Mouse (Mus musculus) forebrain, embryonic 13.5 days (tissue): ENCODE measurements at regions not wholly inside any gene's neighbourhood (a gene's known extent, or its start where the extent isn't known, plus 50 kb on each side); places are given as distances from the start of the nearest gene placed in this dataset.
A peak's percentile ranks its signal among the peaks of the same experiment; 100 is the strongest.

ENCODE experiments used
- ATAC-seq: fragments of 200-750 bp; cut with Nextera tagmentation; 2 replicates; pipeline ENCODE4 v1.8.0; 2017
- H3K27ac ChIP-seq: fragments of 300-500 bp; sonication (generic); 2 replicates; pipeline ENCODE4 v1.5.1; 2015; ENCODE audit warnings: inconsistent platforms, mild to moderate bottlenecking, moderate library complexity
- H3K27me3 ChIP-seq: fragments of 300-500 bp; sonication (generic); 2 replicates; pipeline ENCODE4 v1.6.1; 2015; ENCODE audit warnings: mild to moderate bottlenecking, inconsistent platforms
- H3K36me3 ChIP-seq: fragments of 300-500 bp; sonication (generic); 2 replicates; pipeline ENCODE4 v1.6.1; 2015; ENCODE audit warnings: mild to moderate bottlenecking, inconsistent platforms; ENCODE audit not compliant: poor library complexity, severe bottlenecking
- H3K4me1 ChIP-seq: fragments of 300-500 bp; sonication (generic); 2 replicates; pipeline ENCODE4 v1.6.1; 2015; ENCODE audit warnings: inconsistent platforms
- H3K4me2 ChIP-seq: fragments of 300-500 bp; sonication (generic); 2 replicates; pipeline ENCODE4 v1.6.1; 2015; ENCODE audit warnings: inconsistent platforms, mild to moderate bottlenecking, moderate library complexity
- H3K4me3 ChIP-seq: fragments of 300-500 bp; sonication (generic); 2 replicates; pipeline ENCODE4 v1.5.1; 2015; ENCODE audit warnings: mild to moderate bottlenecking, inconsistent platforms
- H3K9ac ChIP-seq: fragments of 300-500 bp; sonication (generic); 2 replicates; pipeline ENCODE4 v1.6.1; 2015; ENCODE audit warnings: mild to moderate bottlenecking, inconsistent platforms
- H3K9me3 ChIP-seq: fragments of 300-500 bp; sonication (generic); replicated peaks from 2 replicates; pipeline ENCODE4 v1.6.1; 2016; ENCODE audit warnings: inconsistent platforms
- WGBS: fragments of 180-500 bp; shearing (Covaris S2); methylation state at CpG from one replicate; pipeline ENCODE4 v1.1.7; 2015; 5-methylcytosine and 5-hydroxymethylcytosine counted together

DNA sequence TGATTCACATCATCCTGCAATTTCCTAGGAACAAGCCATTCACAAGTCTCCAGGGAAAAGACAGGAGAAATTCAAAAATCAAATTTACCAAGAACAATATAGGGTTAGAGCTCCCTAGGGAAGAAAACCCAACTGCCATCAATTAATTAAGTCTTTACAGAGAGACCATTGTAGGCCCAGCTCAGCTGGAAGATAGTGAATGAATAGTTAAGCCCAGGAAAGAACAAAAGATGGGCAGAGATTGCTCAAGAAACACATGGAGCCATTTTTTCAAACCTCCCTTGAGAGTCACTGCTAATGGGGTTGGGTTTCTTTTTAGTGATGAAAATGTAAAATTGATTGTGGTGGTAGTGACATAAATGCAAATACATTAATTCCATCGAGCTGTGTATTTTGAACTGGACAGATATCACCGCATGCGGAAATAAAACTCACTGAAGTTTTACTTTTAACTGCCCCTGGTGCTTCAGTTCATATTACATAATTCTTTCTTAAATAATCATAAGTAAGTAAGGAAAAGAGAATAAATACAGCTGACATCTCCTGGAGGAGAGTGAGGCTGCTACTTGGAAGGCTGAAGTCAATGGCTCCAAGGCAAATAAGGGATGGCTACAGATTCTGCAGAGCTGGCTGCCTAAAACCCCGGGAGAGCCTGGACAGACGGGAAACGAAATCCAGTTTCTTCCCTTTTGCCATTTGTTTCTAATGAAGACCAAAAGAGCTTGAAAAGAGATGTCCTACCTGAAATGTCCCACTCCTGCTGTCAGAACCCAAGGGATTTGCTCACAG lies 106.5 kb downstream of the Fzd1 start:
- H3K4me1 ChIP-seq = peaks cover 23% of the 10 kb centered on the region
- no peak overlapping the region for H3K4me3 ChIP-seq
- no peaks in the 10 kb centered on the region for H3K9me3 ChIP-seq
- WGBS = 23% methylated on average over 6 of the region's 6 CpGs
- no peaks in the 10 kb centered on the region for H3K27me3 ChIP-seq
- no peak overlapping the region for H3K27ac ChIP-seq
- no peaks in the 10 kb centered on the region for H3K36me3 ChIP-seq
- ATAC-seq = peak; percentile 71; the same call in 1 of the 2 replicates
- H3K9ac ChIP-seq = no peak overlapping the region
- no peak overlapping the region for H3K4me2 ChIP-seq

DNA sequence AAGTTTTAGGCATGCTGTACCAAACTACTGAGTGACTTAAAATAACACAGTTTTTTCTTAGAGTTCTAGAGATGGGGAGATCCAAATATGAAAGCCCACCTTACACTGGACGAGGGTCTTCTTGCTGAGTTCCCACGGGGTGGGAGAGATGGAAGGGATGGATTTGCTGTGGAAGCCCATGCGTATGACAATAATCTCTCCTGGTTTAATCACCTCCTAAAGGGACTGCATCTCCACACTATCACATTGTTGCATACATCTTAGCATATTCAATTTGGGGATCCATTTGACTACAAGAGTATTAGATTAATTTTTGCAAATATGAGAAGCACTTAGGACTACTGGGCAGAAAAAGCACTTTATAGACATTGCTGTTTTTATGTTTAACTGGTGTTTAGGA lies 107.1 kb downstream of the Fzd1 start:
- no peak overlapping the region for H3K9ac ChIP-seq

DNA sequence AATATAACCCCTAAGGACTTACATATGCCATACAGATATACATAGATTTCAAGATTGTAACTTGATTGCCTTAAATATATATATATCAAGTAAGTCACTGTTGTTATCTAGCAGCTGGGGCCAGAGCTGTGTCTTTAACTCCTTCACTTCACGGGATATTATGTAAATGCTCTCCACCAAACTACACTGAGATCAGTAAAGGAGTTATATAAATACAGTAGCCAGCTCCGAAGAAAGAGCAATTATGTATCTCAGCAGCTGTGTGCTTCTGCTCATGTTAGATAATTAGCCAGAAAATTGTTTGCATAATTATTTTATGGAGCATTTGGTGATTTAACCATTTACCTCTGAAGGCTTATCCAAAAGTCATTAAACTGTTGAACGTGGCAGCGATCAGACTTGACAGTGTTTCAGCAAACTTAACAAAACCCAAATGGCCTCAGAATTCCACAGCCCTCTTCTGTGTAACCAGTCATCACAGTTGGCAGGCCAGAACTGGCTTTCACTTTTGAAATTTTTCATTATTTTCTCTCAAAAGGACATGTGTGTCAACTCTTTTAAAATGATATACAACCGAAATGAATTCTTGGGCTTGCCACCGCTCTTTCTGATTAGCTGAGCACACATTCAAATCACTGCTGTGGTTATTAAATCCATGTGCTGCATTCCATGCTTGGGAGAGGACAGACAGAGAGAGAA lies 107.8 kb downstream of the Fzd1 start:
- ATAC-seq = peak; percentile 65; the same call in 1 of the 2 replicates
- Histone ChIP-seq H3K36me3 (no peaks in the 10 kb centered on the region), H3K27me3 (no peaks in the 10 kb centered on the region), H3K9ac (no peak overlapping the region), H3K27ac (no peak overlapping the region), H3K4me3 (no peak overlapping the region), H3K9me3 (no peaks in the 10 kb centered on the region), H3K4me2 (no peak overlapping the region), H3K4me1 (peaks cover 23% of the 10 kb centered on the region)
- 36% methylated on average over 6 of the region's 6 CpGs for WGBS

More for the DNA sequence above, 107.1 kb downstream of the Fzd1 start:
- 31% methylated on average over 3 of the region's 3 CpGs for WGBS
- no peak overlapping the region for H3K4me3 ChIP-seq
- H3K27ac ChIP-seq = no peak overlapping the region
- peak; percentile 38; the same call in 1 of the 2 replicates for ATAC-seq
- no peak overlapping the region for H3K4me2 ChIP-seq
- H3K9me3 ChIP-seq = no peaks in the 10 kb centered on the region
- peaks cover 23% of the 10 kb centered on the region for H3K4me1 ChIP-seq
- H3K36me3 ChIP-seq = no peaks in the 10 kb centered on the region
- H3K27me3 ChIP-seq = no peaks in the 10 kb centered on the region

DNA sequence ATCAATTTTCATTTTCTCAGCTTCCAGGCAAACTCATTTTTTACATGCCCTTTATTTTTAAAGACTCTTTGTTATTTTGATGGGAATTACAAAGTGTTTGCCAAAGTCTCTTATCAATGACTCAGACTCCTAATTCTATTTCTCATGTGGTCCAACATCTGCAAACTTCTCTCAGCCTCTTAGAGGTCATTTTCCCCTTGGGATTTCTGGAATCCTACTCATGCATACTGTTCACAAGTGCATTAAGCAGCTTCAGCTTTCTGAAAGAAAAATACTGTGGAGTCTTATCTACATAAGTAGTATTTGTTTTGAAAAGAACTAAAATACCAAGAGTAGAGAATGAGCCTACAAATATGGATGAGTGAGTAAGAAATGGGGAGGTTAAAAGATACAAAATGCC lies 116.8 kb downstream of the Fzd1 start:
- ATAC-seq = no peak
- Histone ChIP-seq H3K4me2 (no peak overlapping the region), H3K4me3 (no peak overlapping the region), H3K4me1 (no peaks in the 10 kb centered on the region), H3K9ac (no peak overlapping the region), H3K9me3 (no peaks in the 10 kb centered on the region), H3K27ac (no peak overlapping the region), H3K27me3 (no peaks in the 10 kb centered on the region), H3K36me3 (no peaks in the 10 kb centered on the region)

DNA sequence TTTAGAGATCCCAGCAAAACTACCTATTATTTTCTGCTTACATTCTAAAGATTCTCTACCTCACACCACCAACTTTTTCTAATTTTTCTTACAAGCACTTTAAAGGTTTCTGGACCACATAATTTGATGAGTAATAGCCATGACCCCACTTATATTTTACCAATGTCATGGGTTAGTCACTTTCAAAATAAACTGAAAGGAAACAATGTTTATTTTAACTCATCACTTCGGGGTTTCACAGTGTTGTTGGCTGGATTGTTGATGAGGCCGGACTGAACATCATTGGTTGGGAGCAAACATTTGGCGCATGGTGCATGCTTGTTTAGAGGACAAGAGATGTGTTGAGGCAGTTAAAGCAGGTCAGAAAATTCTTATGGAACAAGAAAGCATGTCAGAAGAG lies 124.1 kb downstream of the Fzd1 start:
- Histone ChIP-seq H3K9me3 (no peaks in the 10 kb centered on the region), H3K4me2 (no peak overlapping the region), H3K27me3 (no peaks in the 10 kb centered on the region), H3K4me1 (no peaks in the 10 kb centered on the region), H3K9ac (no peak overlapping the region), H3K27ac (no peak overlapping the region), H3K4me3 (no peak overlapping the region), H3K36me3 (no peaks in the 10 kb centered on the region)
- ATAC-seq = no peak
- WGBS = 87% methylated on average over 3 of the region's 3 CpGs

DNA sequence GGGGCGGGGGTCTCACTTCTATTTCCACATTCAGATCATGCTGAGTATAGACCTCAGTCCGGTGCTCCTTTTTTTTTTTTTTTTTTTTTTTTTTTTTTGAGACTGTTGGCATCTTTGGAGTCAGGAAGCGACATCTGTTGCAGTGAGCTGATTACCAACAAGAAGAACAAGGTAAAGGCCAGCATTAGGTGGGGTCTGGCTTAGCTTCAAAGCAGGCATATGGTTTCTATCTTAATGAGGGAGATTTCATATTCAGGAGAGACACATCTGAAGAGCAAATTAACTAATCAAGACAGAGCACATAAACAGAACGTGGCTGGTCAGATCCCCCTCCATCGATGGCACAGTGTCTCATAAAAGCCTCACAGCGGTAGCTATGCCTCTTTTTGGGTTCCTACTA lies 132.6 kb downstream of the Fzd1 start:
- H3K27ac ChIP-seq = no peak overlapping the region
- ATAC-seq = peak; percentile 16; the same call in 1 of the 2 replicates
- H3K4me1 ChIP-seq = peaks cover 20% of the 10 kb centered on the region
- no peak overlapping the region for H3K9ac ChIP-seq
- H3K27me3 ChIP-seq = no peaks in the 10 kb centered on the region
- no peak overlapping the region for H3K4me3 ChIP-seq
- no peaks in the 10 kb centered on the region for H3K9me3 ChIP-seq
- H3K36me3 ChIP-seq = no peaks in the 10 kb centered on the region
- no peak overlapping the region for H3K4me2 ChIP-seq
- WGBS = 70% methylated on average over 6 of the region's 6 CpGs

DNA sequence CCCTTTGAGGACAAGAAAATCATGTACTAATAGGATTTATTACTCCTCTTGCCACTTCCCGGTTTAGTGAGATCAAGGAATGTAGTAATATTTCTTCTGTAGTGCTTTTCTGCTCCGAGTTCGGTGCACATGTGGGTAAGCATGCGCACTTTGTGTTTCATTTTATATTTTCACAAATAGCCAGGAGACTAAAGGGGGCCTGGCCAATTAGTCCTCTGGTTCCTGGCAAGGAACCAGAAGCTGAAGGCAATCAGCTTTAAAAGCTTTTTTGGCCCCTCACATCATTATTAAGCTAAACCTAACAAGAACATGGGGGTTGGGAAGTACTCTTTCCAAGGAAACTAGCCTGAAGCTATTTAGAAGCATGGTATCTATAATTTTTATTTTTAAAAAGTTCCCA lies 134.2 kb downstream of the Fzd1 start:
- Histone ChIP-seq H3K36me3 (no peaks in the 10 kb centered on the region), H3K9me3 (no peaks in the 10 kb centered on the region), H3K4me2 (peak overlapping the region; percentile 5; the same call in 1 of the 2 replicates), H3K27me3 (no peaks in the 10 kb centered on the region), H3K4me1 (peaks cover 20% of the 10 kb centered on the region), H3K27ac (peak overlapping the region; percentile 57; the same call in 1 of the 2 replicates), H3K4me3 (no peak overlapping the region), H3K9ac (no peak overlapping the region)
- 22% methylated on average over 4 of the region's 4 CpGs for WGBS
- peak; percentile 78 for ATAC-seq

DNA sequence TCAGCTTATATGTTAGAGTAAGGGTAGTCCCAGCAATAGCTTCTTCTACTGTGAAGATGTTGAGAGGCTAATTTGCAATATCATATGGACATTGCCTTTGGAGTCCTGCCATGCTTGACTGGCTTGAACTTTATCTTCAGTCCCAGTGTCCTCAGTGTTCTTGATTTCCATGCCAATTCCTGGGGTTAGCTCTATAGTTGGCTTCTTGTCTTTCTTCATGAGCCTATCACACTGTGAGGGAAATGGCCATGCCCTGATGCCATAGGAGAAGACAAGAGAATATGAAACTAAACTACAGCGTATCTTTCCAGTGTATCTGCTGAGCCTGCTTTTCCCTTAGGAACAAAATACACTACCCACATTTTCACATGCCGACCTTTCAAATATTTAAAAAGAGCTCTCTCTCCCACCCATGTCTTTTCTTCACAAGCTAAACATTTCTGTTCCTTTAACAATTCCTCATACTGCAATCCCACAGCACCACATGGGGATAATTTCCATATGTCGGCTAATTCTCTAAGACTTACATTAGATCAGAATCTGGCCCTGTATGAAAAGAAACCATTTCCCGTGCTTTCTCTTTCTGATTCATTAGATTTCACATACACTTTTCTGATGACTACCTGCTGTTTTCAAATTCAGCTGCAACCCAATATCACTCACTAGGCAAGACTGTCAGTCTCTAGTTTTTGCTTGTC lies 137.2 kb downstream of the Fzd1 start:
- no peaks in the 10 kb centered on the region for H3K36me3 ChIP-seq
- H3K4me3 ChIP-seq = no peak overlapping the region
- H3K27me3 ChIP-seq = no peaks in the 10 kb centered on the region
- H3K4me2 ChIP-seq = no peak overlapping the region
- no peaks in the 10 kb centered on the region for H3K9me3 ChIP-seq
- no peak for ATAC-seq
- no peak overlapping the region for H3K9ac ChIP-seq
- 67% methylated on average over 4 of the region's 4 CpGs for WGBS
- peaks cover 20% of the 10 kb centered on the region for H3K4me1 ChIP-seq
- H3K27ac ChIP-seq = no peak overlapping the region

DNA sequence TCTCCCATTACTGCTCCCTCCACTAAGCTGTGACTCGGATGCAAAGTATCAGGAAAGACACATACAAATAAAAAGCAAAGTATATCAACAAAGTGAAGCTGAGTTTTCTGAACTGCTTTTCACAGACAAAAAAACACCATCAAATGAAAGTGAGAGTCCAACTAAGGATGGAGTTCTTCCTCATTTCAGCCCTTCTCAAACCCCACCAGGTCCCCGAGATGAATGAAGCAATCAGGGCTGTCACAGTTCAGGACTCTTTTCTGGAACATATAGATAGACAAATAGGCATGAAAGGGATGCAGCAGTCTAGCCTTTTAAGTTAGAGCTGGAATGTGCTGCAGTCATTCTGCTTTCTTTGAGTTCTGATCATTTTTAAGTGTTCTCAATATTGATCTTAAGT lies 142.6 kb downstream of the Fzd1 start:
- Histone ChIP-seq H3K9me3 (no peaks in the 10 kb centered on the region), H3K27me3 (no peaks in the 10 kb centered on the region), H3K4me2 (no peak overlapping the region), H3K4me3 (no peak overlapping the region), H3K4me1 (no peaks in the 10 kb centered on the region), H3K27ac (no peak overlapping the region), H3K9ac (no peak overlapping the region), H3K36me3 (no peaks in the 10 kb centered on the region)
- 89% methylated on average over 2 of the region's 2 CpGs for WGBS
- ATAC-seq = no peak

DNA sequence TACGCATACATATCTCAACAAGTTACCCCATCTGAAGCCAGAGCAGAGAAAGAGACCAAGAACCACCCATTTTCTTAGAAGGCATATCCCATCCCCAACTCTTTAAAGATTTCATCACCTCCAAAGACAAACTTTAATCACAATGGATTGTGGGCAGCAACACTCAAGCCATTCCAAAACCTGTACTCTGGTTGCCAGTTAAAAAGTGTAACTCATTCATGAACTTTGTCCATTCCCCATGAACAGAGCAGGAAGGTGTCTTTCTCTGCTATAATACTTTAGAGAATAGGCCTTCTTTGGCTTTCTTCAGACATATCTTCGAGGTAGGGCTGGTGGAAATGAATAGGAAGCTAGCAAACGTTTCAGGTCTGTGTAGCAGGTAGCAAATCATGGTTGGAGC lies 160.4 kb downstream of the Fzd1 start:
- no peak for ATAC-seq
- Histone ChIP-seq H3K4me2 (no peak overlapping the region), H3K36me3 (no peaks in the 10 kb centered on the region), H3K27me3 (no peaks in the 10 kb centered on the region), H3K9me3 (no peaks in the 10 kb centered on the region), H3K4me3 (no peak overlapping the region), H3K4me1 (no peaks in the 10 kb centered on the region), H3K27ac (no peak overlapping the region), H3K9ac (no peak overlapping the region)
- WGBS = 85% methylated on average over 3 of the region's 3 CpGs

DNA sequence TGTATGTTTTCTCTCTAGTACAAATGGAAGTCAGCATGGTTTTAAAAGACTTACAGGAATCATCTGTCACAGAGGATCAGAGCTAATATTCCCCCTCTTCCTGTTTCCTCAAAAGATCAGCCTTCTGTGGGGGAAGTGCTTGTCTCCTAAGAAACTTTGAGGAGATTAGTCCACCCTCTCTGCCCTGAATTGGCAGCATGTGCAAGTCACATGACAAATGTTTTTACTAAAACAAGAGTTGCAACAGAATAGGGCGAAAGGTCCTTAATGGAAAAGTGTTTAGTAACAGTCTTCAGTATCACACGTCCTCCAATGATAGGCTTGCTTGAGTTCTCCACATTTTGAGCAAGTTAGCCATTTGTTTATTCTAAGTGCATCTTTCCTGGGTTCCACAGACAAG lies 162.8 kb downstream of the Fzd1 start:
- no peak for ATAC-seq
- H3K9ac ChIP-seq = no peak overlapping the region
- no peaks in the 10 kb centered on the region for H3K36me3 ChIP-seq
- no peaks in the 10 kb centered on the region for H3K27me3 ChIP-seq
- no peaks in the 10 kb centered on the region for H3K9me3 ChIP-seq
- no peak overlapping the region for H3K27ac ChIP-seq
- no peaks in the 10 kb centered on the region for H3K4me1 ChIP-seq
- no peak overlapping the region for H3K4me2 ChIP-seq
- WGBS = 62% methylated on average over 2 of the region's 2 CpGs
- no peak overlapping the region for H3K4me3 ChIP-seq

DNA sequence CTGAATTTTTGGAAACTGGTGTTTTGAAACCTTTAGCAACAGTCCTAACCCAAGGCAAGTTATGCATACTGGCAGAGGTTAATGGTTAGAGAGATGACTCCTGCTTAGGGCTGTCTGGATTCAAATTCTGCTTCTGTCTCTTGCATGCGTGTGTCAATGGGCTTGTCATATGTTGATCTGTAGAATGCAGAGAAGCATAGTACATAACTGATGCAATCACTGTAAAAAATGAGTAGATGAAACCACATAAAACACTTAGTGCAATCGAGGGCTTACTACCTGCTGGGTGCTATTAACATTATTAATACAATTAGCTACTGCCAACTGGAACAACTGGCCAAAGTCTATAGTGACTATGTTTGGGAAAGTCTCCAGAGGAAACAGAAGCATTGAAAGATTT lies 163.3 kb downstream of the Fzd1 start:
- no peaks in the 10 kb centered on the region for H3K9me3 ChIP-seq
- H3K36me3 ChIP-seq = no peaks in the 10 kb centered on the region
- no peaks in the 10 kb centered on the region for H3K27me3 ChIP-seq
- 81% methylated on average over 2 of the region's 2 CpGs for WGBS
- H3K4me2 ChIP-seq = no peak overlapping the region
- no peaks in the 10 kb centered on the region for H3K4me1 ChIP-seq
- no peak overlapping the region for H3K9ac ChIP-seq
- no peak for ATAC-seq
- H3K27ac ChIP-seq = no peak overlapping the region
- no peak overlapping the region for H3K4me3 ChIP-seq
